Mouse (Mus musculus): ENCODE measurements around the gene Irs1. TPM values are rescaled to one million over a fixed set of nuclear protein-coding genes. Genes with fewer than 3 reads are reported as not detected.

Gene Irs1
- polyA plus RNA-seq, 1 experiment from 2014 or later: 4.1 TPM

GRCm38 (mm10) chr1:82199918-82200317 lies 91.3 kb downstream of the Irs1 start:
- H3K36me3 ChIP-seq: no peaks in the 10 kb centered on the region

GRCm38 (mm10) chr1:82191579-82191978 lies 99.6 kb downstream of the Irs1 start:
- Histone ChIP-seq H3K4me1 (no peaks in the 10 kb centered on the region), H3K4me3 (replicated peaks) (no peak overlapping the region), H3K4me2 (no peak overlapping the region), H3K27me3 (no peaks in the 10 kb centered on the region), H3K27ac (no peak overlapping the region), H3K36me3 (no peaks in the 10 kb centered on the region), H3K9ac (no peak overlapping the region), H3K9me3 (replicated peaks) (no peaks in the 10 kb centered on the region)
- WGBS: 62% methylated on average over 3 of the region's 3 CpGs
- ATAC-seq (replicated peaks; ENCODE audit: low FRiP score): no peak

More at GRCm38 (mm10) chr1:82199918-82200317, 91.3 kb downstream of the Irs1 start:
- ATAC-seq (replicated peaks; ENCODE audit: low FRiP score): peak; percentile 55; the same call in 1 of the 2 replicates
- no peaks in the 10 kb centered on the region for H3K9me3 ChIP-seq (replicated peaks)
- H3K4me2 ChIP-seq: no peak overlapping the region
- WGBS: 17% methylated on average over 1 of the region's 1 CpGs
- H3K4me1 ChIP-seq: peaks cover 12% of the 10 kb centered on the region; the same call in 1 of the 2 replicates
- H3K9ac ChIP-seq: no peak overlapping the region
- no peak overlapping the region for H3K4me3 ChIP-seq (replicated peaks)
- H3K27me3 ChIP-seq: no peaks in the 10 kb centered on the region
- H3K27ac ChIP-seq: peak overlapping the region; percentile 76

- Histone ChIP-seq H3K27me3 (no peaks in the 10 kb centered on the region), H3K36me3 (no peaks in the 10 kb centered on the region), H3K4me1 (no peaks in the 10 kb centered on the region), H3K9ac (no peak overlapping the region), H3K4me2 (no peak overlapping the region), H3K27ac (no peak overlapping the region), H3K9me3 (replicated peaks) (no peaks in the 10 kb centered on the region), H3K4me3 (replicated peaks) (no peak overlapping the region)
- 28% methylated on average over 3 of the region's 3 CpGs for WGBS
- ATAC-seq (replicated peaks; ENCODE audit: low FRiP score): no peak
These were observed 101.7 kb downstream of the Irs1 start for GRCm38 (mm10) chr1:82189516-82189915.

GRCm38 (mm10) chr1:82188549-82189231 lies 102.5 kb downstream of the Irs1 start:
- H3K4me1 ChIP-seq: no peaks in the 10 kb centered on the region
- H3K4me2 ChIP-seq: no peak overlapping the region
- H3K36me3 ChIP-seq: no peaks in the 10 kb centered on the region
- no peaks in the 10 kb centered on the region for H3K9me3 ChIP-seq (replicated peaks)
- H3K27ac ChIP-seq: no peak overlapping the region
- no peaks in the 10 kb centered on the region for H3K27me3 ChIP-seq
- H3K9ac ChIP-seq: no peak overlapping the region
- WGBS: 73% methylated on average over 10 of the region's 10 CpGs
- ATAC-seq (replicated peaks; ENCODE audit: low FRiP score): no peak
- H3K4me3 ChIP-seq (replicated peaks): no peak overlapping the region

GRCm38 (mm10) chr1:82183913-82184442 lies 107.2 kb downstream of the Irs1 start:
- no peak for ATAC-seq (replicated peaks; ENCODE audit: low FRiP score)
- 69% methylated on average over 8 of the region's 8 CpGs for WGBS

More at GRCm38 (mm10) chr1:82183913-82184442, 107.2 kb downstream of the Irs1 start:
- no peaks in the 10 kb centered on the region for H3K36me3 ChIP-seq
- H3K27ac ChIP-seq: no peak overlapping the region
- H3K4me3 ChIP-seq (replicated peaks): no peak overlapping the region
- no peak overlapping the region for H3K4me2 ChIP-seq
- no peaks in the 10 kb centered on the region for H3K4me1 ChIP-seq
- H3K27me3 ChIP-seq: no peaks in the 10 kb centered on the region
- H3K9me3 ChIP-seq (replicated peaks): no peaks in the 10 kb centered on the region
- no peak overlapping the region for H3K9ac ChIP-seq

Other genes with a start within 250 kb of the Irs1 start
- gene Gm9747, start 58.3 kb downstream of the Irs1 start, polyA plus RNA-seq (2015; fragmentation: Nextera tagmentation; extraction: Ambion mirVana): 11.4 and 11.9 TPM in 2 replicates
- 9.4 and 9.8 TPM in 2 replicates for gene Rhbdd1, start 25.0 kb upstream of the Irs1 start, polyA plus RNA-seq (2015; fragmentation: Nextera tagmentation; extraction: Ambion mirVana)